Mouse (Mus musculus) cerebellum, adult 9-10 months (tissue): ENCODE results near the gene Npc1l1.

ENCODE experiments used
- DNase-seq: peaks from one replicate; pipeline ENCODE4 v3.0.0; 2022

Gene Npc1l1

DNA sequence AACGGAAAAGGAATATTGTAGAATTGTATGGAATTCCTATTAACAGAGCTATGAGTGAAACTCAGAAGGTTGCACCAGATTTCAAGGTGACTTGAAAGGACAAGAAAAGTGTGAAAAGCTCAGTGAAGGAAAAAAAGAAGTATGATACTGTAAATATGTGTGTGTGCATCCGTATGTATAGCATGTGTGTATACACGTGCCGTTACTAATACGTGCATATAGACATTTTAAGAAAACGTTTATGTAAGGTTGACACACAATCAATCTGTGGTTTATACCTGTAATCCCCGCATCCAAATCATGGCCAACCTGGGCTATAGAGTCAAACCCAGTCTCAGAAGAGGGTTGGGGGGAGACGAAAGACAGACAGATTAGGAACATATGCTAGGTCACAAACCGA lies 29.4 kb downstream of the Npc1l1 start:
- no peak for DNase-seq

DNA sequence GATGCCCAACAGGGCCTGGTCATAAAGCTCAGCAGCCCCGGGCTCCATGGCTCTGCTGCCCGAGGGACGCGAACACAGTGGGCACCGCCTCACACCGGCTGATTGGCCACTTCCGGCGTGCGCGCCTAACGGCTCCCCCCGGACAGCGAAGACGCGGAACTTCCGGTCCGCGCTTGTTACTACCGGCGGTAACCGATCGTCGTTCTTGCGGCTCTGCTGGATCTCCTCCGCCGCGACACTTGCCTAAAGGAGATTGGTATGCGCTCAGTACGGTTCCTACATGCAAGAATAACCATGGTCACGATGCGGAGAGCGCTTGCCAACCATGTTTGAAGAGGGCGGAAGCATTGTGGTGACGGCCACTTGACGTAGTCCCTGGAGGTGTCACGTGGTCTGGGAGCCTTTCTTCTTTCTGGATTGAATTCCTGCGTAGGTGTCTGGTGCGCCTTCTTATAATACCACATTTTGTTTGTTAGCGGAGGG lies 29.8 kb downstream of the Npc1l1 start, which contains the start of gene Nudcd3:
Gene Nudcd3, minus strand, starts transcription at position 329 of the 483 bp plus-strand sequence.
- peak; percentile 92 for DNase-seq

DNA sequence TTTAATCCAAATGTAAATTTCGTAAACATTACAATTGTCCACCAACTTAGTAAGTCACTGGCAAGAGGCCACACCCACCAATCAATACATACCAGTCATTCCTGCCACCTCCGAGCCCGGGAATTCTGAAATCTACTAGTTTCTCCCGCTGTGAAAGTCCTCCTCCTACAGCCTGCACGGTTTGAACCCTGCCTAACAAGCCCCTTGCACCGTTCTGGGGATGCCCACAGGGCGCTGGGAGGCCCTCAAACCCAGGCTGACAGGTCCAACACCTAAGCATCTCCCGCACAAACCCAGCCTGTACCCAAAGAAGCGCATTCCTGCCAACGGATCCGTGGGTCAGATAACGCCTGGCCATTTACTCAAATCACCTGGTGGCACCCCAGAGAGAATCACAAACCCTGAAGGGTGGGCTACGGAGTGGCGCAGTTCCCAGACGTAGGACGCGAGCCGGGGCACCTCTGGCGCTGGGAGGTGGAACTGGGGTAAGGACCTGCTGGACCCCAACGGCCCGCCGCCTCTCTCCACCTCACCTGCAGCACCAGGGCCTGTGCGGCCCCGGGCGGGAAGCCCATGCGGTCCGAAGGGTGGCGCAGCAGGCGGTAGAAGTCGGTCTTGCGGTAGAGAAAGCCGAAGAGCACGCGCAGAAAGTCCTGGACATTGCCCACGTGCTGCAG lies 30.4 kb downstream of the Npc1l1 start, which contains the start of gene A730071L15Rik:
Gene A730071L15Rik, plus strand, starts transcription at position 620 of the 677 bp plus-strand sequence.
- DNase-seq, result no peak

DNA sequence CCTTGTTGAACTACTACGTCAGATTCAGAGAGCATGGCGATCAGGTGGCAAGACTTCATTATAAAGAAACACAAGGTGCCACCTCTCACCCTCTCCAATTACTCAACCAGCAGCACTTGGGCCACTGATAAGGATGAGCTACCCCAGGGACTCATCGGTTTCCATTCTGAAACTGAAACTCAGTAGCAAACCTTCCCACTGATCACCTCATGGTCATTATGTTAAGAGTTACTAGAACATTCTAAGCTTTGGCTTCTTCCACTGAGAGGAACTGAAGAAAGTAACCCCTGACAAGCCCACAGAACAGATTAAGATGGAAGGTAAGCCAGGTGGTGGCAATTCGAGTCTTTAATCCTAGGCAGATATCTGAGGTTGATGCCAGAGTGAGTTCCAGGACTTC lies 31.5 kb downstream of the Npc1l1 start:
- peak; percentile 14 for DNase-seq

DNA sequence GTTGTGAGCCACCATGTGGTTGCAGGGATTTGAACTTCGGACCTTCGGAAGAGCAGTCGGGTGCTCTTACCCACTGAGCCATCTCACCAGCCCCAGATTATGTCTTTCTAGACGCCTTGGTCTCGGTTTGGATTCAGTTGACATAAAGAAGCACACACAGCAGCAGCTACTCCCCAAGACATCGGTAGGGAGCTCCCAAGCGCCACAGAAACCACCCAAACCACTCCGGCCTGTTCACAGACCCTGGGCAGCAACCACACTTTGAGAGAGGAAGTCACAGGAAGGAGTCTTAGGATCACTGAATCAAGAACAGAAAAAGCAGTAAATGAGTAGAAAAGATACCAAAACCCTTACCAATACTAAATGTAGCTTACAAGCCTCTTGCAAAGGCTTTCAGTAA lies 33.2 kb downstream of the Npc1l1 start:
- DNase-seq, result no peak

DNA sequence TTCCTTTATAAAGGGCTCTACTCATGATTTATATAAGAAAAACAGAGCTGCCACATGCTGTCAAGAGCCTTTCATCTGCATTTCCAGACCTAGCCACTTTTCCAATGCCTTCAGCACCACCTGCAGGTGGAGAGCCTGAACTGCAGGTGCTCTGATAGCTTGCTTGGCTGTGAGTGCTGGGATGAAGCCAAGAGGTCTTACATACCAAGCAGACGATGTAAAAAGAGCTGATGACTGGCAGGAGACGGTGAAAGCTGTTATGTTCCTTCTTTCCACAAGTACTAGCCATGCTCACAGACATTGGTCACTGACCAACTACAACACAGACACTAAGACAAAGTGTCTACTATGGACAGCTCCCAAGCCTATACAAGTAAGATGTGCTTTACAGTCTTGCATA lies 42.1 kb downstream of the Npc1l1 start:
- DNase-seq, result peak; percentile 99

DNA sequence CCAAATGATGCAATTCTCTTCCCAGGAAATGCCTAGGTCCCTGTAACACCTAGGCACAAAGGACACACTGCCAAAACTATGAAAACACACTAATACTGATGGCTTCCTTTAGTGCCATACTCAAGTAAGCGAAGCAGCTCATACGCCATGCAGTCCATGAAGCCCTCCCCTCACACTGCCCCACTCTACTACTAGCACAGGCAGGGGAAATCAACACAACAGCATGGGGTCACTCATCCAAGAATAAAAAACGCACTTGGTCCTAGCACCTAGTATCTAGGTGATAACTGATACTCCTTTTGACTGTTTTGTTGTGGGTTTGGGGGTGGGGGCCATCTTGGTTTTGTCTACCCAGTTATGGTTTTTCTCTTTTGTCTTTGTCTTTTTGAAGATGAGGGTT lies 42.5 kb downstream of the Npc1l1 start:
- DNase-seq, result no peak

DNA sequence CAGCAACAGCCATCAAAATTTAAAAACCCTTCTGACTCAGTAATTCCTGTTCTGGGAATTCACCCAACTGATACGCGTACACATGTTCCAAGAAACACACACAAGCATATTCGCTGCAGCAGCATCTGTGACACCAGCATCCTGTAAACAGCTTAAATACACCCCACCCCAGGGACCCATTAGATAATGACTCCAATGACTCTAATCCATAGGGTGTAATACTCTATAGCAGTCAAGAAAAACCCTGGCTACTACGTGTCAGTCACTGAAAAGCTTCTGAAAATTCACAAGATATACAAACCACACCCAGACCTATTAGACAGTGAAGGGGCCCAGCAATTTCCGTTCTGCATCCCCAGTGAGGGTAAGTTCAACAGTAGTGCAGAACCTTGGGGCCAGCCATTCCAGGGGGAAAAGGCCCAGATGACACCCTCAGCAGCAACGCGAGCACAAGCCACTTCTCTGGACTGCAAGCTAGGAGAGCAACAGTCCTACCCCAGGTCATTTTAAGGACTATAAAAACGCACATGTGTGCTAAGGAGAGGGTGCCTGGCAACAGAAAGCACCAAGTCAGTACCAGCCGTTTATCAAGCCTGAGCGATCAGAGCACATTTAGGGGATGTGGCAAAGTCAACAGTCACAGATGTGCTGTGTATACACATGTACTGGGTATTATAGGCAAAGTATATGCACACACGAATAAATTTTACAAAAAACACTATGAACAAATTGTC lies 45.6 kb downstream of the Npc1l1 start:
- no peak for DNase-seq

DNA sequence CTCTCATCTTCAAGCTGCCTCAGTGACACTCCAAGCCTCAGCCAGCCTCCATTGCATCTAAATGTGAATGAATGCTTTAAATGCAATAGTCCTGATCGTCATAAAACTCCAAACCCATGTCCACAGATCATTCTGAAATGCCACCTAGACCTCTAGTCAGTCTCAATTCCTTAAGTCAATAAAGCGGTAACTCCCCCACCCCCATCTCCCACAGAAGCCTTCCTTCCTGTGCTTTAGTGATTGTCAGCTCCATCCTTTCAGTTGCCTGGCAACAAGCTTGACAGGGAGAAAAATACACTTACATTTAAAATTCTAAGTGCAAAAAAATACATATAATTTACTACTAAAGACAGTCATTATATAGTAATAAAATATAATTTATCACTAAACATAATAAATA lies 46.7 kb downstream of the Npc1l1 start:
- no peak for DNase-seq

DNA sequence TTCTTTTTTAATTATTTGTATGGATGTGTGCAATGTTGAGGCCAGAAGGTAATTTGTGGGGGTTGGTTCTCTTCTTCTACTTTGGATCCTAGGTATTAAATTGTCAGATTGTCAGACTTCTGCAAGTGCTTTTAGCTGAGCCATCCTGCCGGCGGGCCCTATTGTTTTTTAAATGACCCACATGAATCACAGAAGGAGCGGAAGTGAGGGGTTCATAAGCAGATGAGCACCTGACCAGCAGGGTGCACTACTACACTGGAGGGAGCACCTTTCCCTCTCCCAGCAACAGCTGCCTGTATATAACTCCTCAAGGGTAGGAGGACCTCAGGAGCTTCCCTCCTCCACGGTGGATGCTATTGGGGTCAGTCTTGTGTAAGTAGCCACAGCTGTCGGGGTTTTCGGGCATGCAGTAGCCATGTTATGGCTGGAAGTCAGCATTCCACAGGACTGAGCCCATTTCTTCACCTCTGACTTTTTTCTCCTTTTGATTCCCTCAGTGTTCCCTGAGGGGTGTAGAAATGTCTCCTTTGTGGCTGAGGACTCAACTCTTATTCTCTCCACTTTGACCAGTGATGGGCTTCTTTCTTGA lies 49.0 kb downstream of the Npc1l1 start:
- no peak for DNase-seq

DNA sequence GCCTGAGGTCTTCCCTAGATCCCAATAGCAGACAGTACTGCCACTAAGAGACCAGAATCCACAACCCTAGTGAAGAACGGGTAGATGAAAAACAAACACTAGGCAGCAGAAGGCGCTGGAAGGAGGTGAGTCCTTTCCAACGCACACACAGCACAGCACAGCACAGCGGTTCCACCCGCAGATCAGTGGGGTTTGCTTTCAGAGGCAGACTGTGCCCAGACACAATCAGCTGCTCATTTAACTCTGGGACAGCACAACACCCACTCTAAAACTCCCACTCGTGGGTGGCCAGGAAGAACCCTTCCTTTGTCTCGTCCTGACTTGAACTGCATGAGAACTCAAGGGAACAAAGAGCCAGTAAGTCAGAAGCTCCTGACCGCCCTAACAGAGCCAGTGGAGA lies 50.7 kb downstream of the Npc1l1 start:
- no peak for DNase-seq

DNA sequence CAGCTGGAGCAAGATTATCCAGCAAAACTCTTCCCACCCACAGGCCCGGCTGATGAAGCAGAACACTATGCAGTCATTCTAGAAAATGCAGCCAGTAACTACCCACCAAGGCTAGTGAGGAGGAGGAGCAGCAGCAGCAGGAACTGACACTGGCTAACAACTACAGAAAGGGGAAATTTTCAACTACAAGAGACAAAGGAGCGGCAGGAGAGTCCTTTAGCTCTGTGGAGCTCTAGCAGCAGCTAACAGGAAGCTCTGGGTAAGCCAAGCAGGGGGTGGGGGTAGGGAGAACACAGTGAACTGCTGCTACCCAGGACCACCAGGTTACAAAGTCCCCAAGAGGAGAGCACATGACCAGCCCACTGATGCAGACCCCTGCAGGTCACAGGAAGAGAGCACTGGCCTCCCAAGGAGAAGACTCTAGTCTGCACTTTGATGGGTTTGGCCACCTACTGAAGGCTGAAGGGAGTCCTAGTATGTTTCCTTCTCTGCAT lies 51.2 kb downstream of the Npc1l1 start:
- no peak for DNase-seq

DNA sequence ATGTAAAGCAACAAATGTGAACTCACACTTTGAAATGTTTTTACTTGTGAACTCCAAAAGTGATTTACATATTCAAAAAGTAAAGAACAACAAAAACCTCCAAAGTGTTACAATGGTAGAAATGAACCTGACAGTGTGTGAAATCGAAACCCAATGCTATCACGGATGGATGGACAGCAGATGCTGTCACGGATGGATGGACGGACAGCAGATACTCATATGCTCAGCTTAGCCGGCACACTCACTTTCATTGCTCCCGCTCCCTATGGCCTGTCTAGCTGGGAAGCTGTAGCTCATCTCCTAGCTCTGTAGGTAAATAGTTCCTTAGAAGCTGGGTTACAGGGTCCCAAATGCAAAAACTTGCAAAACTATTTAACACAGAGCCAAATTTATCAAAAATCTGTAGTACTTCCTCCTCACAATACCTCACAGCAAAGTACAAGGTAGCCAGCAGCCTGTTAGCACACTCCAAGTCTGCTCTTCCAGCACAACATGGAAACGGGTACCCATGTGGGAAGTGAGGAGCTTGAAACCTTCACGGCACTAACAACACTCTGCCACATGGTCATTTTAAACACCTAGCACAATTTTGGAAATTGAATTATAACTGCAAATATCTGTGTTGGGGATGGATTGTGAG lies 52.0 kb downstream of the Npc1l1 start:
- DNase-seq, result no peak

DNA sequence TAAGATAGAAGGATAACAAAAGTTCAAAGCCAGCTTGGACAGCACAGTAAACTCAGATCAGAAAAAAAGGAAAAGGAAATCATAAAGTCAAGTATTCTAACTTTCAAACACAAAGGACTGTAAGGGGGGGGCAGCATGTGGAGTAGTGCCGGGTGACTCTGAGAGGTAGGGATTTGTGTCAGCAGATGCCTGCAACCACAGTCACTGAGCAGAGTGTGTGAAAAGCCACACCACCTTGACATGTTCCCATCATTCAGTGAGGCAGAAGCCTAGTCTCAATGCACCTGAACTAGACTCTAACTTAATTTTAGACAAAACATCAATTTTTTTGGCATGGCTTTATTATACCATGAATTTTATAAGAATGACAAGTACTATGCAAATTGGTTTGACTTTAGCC lies 54.4 kb downstream of the Npc1l1 start:
- no peak for DNase-seq

DNA sequence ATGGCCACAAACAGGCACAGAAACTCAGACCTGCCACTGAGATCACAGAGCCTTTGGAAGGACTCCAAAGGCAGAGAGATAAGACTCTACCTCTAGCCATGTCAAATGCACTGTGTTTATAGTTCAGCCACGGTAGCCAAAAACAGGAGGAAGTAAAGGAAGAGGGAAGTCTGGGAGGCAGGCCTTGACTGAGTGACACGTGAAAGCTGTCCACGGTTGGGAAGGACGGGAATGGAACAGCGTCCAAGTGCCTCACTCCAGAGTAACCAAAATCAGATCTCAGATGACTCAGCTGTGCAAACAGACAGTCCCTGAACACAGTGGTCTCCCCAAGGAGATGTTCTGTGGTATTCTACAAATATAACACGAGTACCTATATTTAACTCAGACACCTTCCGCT lies 55.2 kb downstream of the Npc1l1 start:
- DNase-seq, result no peak

DNA sequence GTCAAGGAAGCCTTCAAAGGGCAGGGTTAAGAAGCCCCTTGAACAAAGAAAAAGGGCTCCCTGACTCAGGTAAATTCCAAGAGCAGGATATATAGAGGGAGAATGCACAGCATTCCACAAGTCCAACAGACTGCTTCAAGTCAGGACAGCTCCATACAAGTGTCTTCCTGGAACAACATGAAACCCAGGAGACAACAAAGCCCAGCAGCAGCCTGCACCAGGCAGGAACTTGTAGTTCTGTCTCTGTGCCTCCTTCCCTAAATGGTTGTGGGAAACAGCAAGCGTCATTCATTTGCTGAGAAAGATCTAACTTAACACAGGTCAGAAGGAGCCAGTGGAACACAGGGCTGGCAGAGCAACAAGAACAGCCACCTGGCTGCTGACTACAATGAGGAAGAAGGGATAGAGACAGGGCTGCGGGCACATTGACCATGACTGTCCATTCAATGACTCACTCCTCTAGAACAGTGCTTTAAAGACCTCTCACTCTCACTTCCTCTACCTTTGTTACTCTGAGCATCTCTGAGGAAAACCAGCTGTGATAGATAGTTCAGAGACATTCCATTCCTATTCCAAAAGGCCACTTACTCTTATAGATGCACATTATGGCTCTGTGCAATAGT lies 60.8 kb downstream of the Npc1l1 start:
- no peak for DNase-seq

DNA sequence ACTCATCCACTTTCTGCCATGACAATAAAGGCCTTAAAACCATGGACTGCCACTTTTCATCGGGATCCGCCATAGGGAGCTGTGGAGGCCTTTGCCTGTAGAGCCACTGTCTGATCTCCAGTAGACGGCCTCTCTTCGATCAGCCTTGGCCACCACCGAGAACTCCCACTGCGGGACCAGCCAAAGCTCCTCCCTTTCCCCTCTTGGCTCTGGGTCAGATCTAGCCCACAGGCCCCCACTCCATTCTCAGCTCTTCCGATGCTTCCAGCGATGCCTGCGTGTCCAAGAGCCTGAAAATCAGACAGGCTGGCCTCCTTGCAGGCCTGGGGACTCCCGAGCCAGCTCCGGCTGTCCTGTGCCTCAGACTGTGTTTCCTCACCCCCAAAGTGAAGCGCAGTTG lies 63.6 kb downstream of the Npc1l1 start:
- no peak for DNase-seq

DNA sequence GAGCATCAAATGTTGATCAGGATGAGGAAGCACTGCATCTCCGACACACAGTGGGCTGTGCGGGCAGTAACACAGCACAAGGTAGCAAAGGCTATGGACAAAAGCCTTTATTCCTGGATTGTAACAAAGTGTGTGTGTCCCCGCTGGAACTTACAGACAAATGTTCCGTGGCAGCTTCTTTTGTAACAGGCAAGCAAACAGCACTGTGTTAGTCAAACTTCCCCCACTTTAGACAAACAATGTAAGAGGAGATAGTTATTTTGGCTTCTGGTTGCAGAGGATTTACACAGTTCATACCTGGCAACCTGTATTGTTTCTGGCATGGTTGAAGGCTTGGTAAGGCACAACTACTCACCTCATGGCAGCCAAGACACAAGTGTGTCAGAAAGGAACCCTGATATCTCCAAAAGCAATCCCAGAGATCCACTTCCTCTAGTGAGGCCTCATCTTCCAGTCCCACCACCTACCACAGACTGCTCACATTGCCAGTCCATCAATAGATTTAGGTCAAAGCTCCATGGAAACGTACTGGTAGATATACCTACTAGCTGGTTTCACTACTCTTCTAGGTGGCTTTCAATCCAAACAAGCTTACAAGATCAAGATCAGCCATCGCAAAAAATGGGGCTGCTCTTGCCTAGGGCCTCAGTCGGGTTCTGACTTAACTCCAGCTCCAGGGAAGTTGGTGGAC lies 64.4 kb downstream of the Npc1l1 start:
- DNase-seq, result no peak

DNA sequence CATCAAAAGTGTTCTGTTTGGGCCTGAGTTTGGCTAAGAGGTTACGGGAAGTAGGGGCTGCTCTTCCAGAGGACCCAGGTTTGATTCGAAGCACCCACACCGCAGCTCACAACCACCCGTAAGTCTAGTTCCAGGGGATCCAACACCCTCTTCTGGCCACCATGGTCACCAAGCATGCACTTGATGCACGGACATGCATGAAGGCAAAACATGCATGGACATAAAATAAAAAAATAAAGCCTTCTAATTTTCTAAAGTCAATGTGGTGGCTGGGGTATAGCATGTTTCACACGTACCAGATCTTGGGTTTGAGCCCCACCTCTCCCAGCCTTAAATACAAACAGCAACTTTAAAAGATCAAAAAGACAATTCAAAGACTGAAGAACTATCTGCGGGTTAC lies 65.2 kb downstream of the Npc1l1 start:
- DNase-seq, result no peak

DNA sequence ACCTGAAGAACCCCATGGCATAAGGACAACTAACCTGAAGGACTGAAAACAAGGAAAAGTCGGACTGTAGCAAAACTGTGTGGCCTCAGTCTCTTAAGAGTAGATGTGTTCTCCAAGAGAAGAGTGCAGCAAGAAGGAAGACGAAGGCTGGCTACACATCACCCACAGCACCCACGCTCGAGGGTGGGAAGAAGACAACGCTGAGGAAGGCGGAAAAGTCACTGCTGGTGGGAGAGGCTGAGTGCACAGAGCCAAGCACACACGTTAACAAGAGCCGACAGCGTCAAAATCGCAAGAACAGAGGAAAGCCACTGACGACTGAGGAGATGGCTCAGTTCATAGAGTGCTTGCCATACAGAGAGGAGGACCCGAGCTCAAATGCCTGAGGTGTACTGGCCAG lies 66.2 kb downstream of the Npc1l1 start:
- DNase-seq, result no peak

DNA sequence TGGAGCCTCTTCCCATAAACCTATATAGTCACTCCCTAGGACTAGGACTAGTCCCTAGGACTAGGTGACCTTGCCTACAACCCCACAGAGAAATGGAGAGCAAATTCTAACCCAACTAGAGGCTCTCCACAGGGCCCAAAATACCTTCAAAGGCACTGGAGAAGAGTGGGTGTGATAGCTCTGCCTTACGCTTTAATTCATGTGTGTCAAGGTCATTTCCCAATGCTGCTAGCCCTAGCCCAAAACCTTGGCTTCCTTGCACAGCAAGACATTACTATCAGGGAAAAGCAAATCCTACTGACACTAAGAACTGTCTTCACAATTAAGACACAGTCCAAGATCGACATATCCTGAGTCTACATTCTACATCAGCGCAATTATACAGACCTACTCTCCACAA lies 66.9 kb downstream of the Npc1l1 start:
- DNase-seq, result no peak

DNA sequence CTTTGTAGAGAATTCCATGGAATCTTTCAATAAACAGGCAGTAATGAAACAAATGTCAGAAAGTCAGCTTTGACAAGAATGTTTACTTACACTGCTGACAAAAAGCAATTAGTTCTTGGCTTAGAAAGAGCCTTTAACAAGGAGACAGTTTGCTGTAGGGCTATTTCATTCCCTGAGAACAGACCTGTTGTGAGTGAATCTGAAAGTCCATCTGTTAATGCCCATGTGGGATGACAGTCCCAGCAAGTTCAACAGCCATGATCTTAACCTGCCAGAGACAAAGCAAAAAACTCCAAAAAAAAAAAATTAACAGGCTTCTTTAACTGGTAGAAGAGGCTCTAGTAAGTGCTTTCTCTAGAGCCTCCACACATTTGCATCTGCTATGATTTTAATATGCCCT lies 68.4 kb downstream of the Npc1l1 start:
- peak; percentile 76 for DNase-seq
